Mouse (Mus musculus): ENCODE measurements around the gene Gm2a. TPM values are rescaled to one million over a fixed set of nuclear protein-coding genes. Genes with fewer than 3 reads are reported as not detected.

Gm2a gene
- polyA plus RNA-seq, 1 experiment: 2.9 TPM

DNA sequence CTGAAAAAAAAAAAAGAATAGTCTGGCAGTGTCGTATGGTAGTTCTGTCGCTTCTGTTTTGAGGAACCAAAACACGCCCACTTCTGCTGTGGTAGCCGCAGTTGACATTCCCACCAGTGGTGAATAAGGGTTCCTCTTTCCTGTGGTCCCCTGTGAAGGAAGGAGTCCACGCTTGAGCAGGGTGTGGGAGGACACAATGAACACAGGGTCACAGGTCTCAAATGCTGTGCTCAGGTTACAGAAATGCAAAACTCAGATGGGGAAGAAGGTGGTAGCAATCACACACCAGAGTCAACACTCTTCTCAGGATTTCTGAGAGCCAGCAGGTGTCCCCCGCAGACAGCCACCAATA is 57.1 kb downstream of the Gm2a start:
- H3K4me3 ChIP-seq (ENCODE audit: insufficient read depth, poor library complexity, severe bottlenecking): no peak overlapping the region
- no peaks in the 10 kb centered on the region for H3K36me3 ChIP-seq (ENCODE audit: control insufficient read depth, insufficient read depth)
- H3ac ChIP-seq (ENCODE audit: control insufficient read depth, insufficient read length, low read depth): no peak overlapping the region
- TF ChIP-seq CTCF (IDR thresholded peaks at IDR 0.05; ENCODE audit: control insufficient read depth, insufficient read depth, insufficient read length) (no peak), FOSL1 (IDR thresholded peaks at IDR 0.05; ENCODE audit: insufficient read depth, low read length, poor library complexity, severe bottlenecking) (no peak), USF1 (IDR thresholded peaks at IDR 0.05; ENCODE audit: low read depth) (no peak), CEBPB (IDR thresholded peaks at IDR 0.05; ENCODE audit: low read depth) (no peak), MAX (IDR thresholded peaks at IDR 0.05) (no peak), MYOD1 (IDR thresholded peaks at IDR 0.05; ENCODE audit: control insufficient read depth, insufficient read length, low read depth) (no peak), MYOG (IDR thresholded peaks at IDR 0.05; ENCODE audit: control insufficient read depth, extremely low read depth, insufficient read length) (no peak)
- H3K79me3 ChIP-seq (ENCODE audit: low read depth): no peaks in the 10 kb centered on the region
- H3K27me3 ChIP-seq (ENCODE audit: control insufficient read depth, insufficient read depth, insufficient read length): peaks cover 4% of the 10 kb centered on the region
- no peaks in the 10 kb centered on the region for H3K79me2 ChIP-seq (ENCODE audit: control insufficient read depth, insufficient read depth)

DNA sequence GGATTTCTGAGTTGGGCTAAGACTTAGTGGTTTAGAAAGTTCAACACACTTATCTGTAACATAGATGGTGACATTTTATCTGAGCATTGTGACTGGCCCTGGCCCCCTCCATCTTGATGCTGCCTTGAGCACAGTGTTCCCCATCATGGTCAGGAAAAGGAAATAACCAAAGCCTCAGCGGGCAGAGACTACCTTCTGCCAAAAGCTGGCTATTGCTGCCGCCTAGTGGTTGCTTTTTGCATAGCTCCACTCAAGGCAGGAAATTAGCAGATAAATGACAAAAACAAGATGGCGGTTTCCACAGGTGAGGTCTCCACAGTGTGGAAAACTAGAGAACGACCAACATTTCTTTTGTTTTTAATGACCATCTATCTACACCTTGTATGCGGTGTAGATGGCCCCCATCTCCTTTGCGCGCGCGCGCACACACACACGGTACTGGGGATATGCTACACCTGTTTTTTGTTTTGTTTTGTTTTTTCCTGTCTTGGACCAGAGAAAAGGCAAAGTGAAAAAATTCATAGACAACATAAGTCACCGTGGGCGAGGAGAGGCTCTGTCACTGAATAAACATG is 61.0 kb downstream of the Gm2a start:
- no peak for TF ChIP-seq MYOD1 (IDR thresholded peaks at IDR 0.05; ENCODE audit: control insufficient read depth, insufficient read length, low read depth)
- peak; percentile 72 for TF ChIP-seq CTCF (IDR thresholded peaks at IDR 0.05; ENCODE audit: control insufficient read depth, insufficient read depth, insufficient read length)
- Histone ChIP-seq H3K36me3 (ENCODE audit: control insufficient read depth, insufficient read depth) (no peaks in the 10 kb centered on the region), H3K27me3 (ENCODE audit: control insufficient read depth, insufficient read depth, insufficient read length) (peaks cover 11% of the 10 kb centered on the region), H3ac (ENCODE audit: control insufficient read depth, insufficient read length, low read depth) (no peak overlapping the region), H3K79me3 (ENCODE audit: low read depth) (no peaks in the 10 kb centered on the region), H3K4me3 (ENCODE audit: insufficient read depth, poor library complexity, severe bottlenecking) (no peak overlapping the region), H3K79me2 (ENCODE audit: control insufficient read depth, insufficient read depth) (no peaks in the 10 kb centered on the region)

Other genes starting within 250 kb of the Gm2a start
- gene Lyrm7, start 237.2 kb upstream of the Gm2a start, polyA plus RNA-seq (2012; fragmentation: generic; extraction: Trizol): 0.25 TPM
- gene Hint1, start 231.7 kb upstream of the Gm2a start, polyA plus RNA-seq (2012; fragmentation: generic; extraction: Trizol): 1,165 TPM
- gene Gpx3, start 195.7 kb upstream of the Gm2a start, polyA plus RNA-seq (2012; fragmentation: generic; extraction: Trizol): 2.0 TPM
- gene Tnip1, start 135.2 kb upstream of the Gm2a start, polyA plus RNA-seq (2012; fragmentation: generic; extraction: Trizol): 18.8 TPM
- gene Anxa6, start 64.7 kb upstream of the Gm2a start, polyA plus RNA-seq (2012; fragmentation: generic; extraction: Trizol): 628 TPM
- gene Ccdc69, start 20.0 kb upstream of the Gm2a start, polyA plus RNA-seq (2012; fragmentation: generic; extraction: Trizol): 0.04 TPM
- gene Slc36a3, start 53.6 kb downstream of the Gm2a start, polyA plus RNA-seq (2012; fragmentation: generic; extraction: Trizol): 0.01 TPM
- gene Slc36a2, start 87.0 kb downstream of the Gm2a start, polyA plus RNA-seq (2012; fragmentation: generic; extraction: Trizol): not detected
- gene Slc36a1, start 106.2 kb downstream of the Gm2a start, polyA plus RNA-seq (2012; fragmentation: generic; extraction: Trizol): 4.5 TPM
- 0.19 TPM for gene Fat2, start 238.4 kb downstream of the Gm2a start, polyA plus RNA-seq (2012; fragmentation: generic; extraction: Trizol)

Measured in C2C12 (cell line).